Mouse (Mus musculus) heart, postnatal 0 days (tissue): ENCODE measurements around the gene Snai1.

Experiments
- CTCF ChIP-seq: IDR thresholded peaks from 2 replicates; pipeline ENCODE4 v1.5.1; 2016; ENCODE audit warnings: antibody characterized with exemption, control low read depth, low read depth
- EP300 ChIP-seq: IDR thresholded peaks from 2 replicates; pipeline ENCODE4 v1.6.1; 2016; ENCODE audit warnings: antibody characterized with exemption, low read depth

- TF ChIP-seq EP300 = no peak
- no peak for TF ChIP-seq CTCF
These were observed 21.4 kb downstream of the Snai1 start for GRCm38 (mm10) chr2:167559413-167559812.
